Mouse (Mus musculus): ENCODE measurements around the gene Ppp2r5a.

- TF ChIP-seq POLR2A (IDR thresholded peaks at IDR 0.05; ENCODE audit: control insufficient read depth, low read depth, low read length) (no peak), CTCF (IDR thresholded peaks at IDR 0.05; ENCODE audit: control insufficient read depth, insufficient read depth, insufficient replicate concordance, low read depth, low read length) (no peak)
Measured at GRCm38 (mm10) chr1:191316818-191317217, 86.3 kb downstream of the Ppp2r5a start.

All from testis, adult 2 months (tissue).